Mouse (Mus musculus): Measurements from ENCODE around the gene Ptar1. TPM values are rescaled to one million over a fixed set of nuclear protein-coding genes. Genes with fewer than 3 reads are reported as not detected.
A peak's percentile ranks its signal among the peaks of the same experiment; 100 is the strongest.
"Not testable (repeated sequence)": the region's sequence is repeated elsewhere in the genome, so short reads cannot be mapped to it uniquely, and the experiment has no call there.

Ptar1 gene
- polyA plus RNA-seq, 1 experiment from 2014 or later: 3.3 TPM

- no peak overlapping the region for H3K9ac ChIP-seq (ENCODE audit: low read depth, low read length)
- ATAC-seq: no peak
- 66% methylated on average over 6 of the region's 6 CpGs for WGBS
- H3K4me3 ChIP-seq (ENCODE audit: low read length): no peak overlapping the region
- H3K27ac ChIP-seq (ENCODE audit: low read length): no peak overlapping the region
- no peaks in the 10 kb centered on the region for H3K27me3 ChIP-seq (replicated peaks; ENCODE audit: control insufficient read depth, insufficient read depth, low read length)
- H3K4me1 ChIP-seq (ENCODE audit: control insufficient read depth, insufficient read depth, low read length): no peaks in the 10 kb centered on the region
- H3K9me3 ChIP-seq (ENCODE audit: control insufficient read depth, low read length): no peaks in the 10 kb centered on the region
- H3K36me3 ChIP-seq (ENCODE audit: control insufficient read depth, insufficient read depth, low read length): no peaks in the 10 kb centered on the region
- no peak overlapping the region for H3K4me2 ChIP-seq (ENCODE audit: low read depth, low read length)
Measured at GRCm38 (mm10) chr19:23668142-23668655, 19.0 kb upstream of the Ptar1 start.

GRCm38 (mm10) chr19:23673021-23673420 is 14.2 kb upstream of the Ptar1 start:
- no peak for ATAC-seq
- Histone ChIP-seq H3K9ac (ENCODE audit: low read depth, low read length) (no peak overlapping the region), H3K9me3 (ENCODE audit: control insufficient read depth, low read length) (no peaks in the 10 kb centered on the region), H3K36me3 (ENCODE audit: control insufficient read depth, insufficient read depth, low read length) (no peaks in the 10 kb centered on the region), H3K4me2 (ENCODE audit: low read depth, low read length) (no peak overlapping the region), H3K27me3 (replicated peaks; ENCODE audit: control insufficient read depth, insufficient read depth, low read length) (no peaks in the 10 kb centered on the region), H3K27ac (ENCODE audit: low read length) (no peak overlapping the region), H3K4me1 (ENCODE audit: control insufficient read depth, insufficient read depth, low read length) (no peaks in the 10 kb centered on the region), H3K4me3 (ENCODE audit: low read length) (no peak overlapping the region)
- 65% methylated on average over 2 of the region's 2 CpGs for WGBS

DNA sequence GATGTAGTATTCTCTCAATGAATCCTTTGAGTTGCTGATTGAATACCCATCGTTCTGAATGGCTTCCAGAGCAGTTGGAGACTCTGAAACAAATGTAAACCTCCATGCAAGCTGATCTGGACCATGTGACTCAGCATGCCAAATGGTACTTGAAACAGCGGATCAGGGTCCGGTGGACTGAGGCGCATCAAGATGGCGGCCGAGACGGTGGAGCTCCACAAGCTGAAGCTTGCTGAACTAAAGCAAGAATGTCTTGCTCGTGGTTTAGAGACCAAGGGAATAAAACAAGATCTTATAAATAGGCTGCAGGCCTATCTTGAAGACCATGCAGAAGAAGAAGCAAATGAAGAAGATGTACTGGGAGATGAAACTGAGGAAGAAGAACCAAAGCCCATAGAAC is 11.6 kb upstream of the Ptar1 start:
- WGBS: 90% methylated on average over 8 of the region's 8 CpGs
- not testable (repeated sequence) for ATAC-seq; H3K9ac ChIP-seq (ENCODE audit: low read depth, low read length)

GRCm38 (mm10) chr19:23686962-23687295 is 300 bp upstream of the Ptar1 start:
- ATAC-seq: peak; percentile 78
- Histone ChIP-seq H3K4me3 (ENCODE audit: low read length) (peak overlapping the region; percentile 89), H3K4me1 (ENCODE audit: control insufficient read depth, insufficient read depth, low read length) (peaks cover 4% of the 10 kb centered on the region), H3K9ac (ENCODE audit: low read depth, low read length) (peak overlapping the region; percentile 96), H3K4me2 (ENCODE audit: low read depth, low read length) (peak overlapping the region; percentile 76), H3K27ac (ENCODE audit: low read length) (peak overlapping the region; percentile 93), H3K36me3 (ENCODE audit: control insufficient read depth, insufficient read depth, low read length) (no peaks in the 10 kb centered on the region), H3K27me3 (replicated peaks; ENCODE audit: control insufficient read depth, insufficient read depth, low read length) (no peaks in the 10 kb centered on the region), H3K9me3 (ENCODE audit: control insufficient read depth, low read length) (no peaks in the 10 kb centered on the region)
- 2% methylated on average over 14 of the region's 14 CpGs for WGBS

More for the DNA sequence above, 11.6 kb upstream of the Ptar1 start:
- H3K4me1 ChIP-seq (ENCODE audit: control insufficient read depth, insufficient read depth, low read length); H3K4me3 ChIP-seq (ENCODE audit: low read length); H3K4me2 ChIP-seq (ENCODE audit: low read depth, low read length); H3K27ac ChIP-seq (ENCODE audit: low read length); H3K36me3 ChIP-seq (ENCODE audit: control insufficient read depth, insufficient read depth, low read length); H3K9me3 ChIP-seq (ENCODE audit: control insufficient read depth, low read length); H3K27me3 ChIP-seq (replicated peaks; ENCODE audit: control insufficient read depth, insufficient read depth, low read length): not testable (repeated sequence)

DNA sequence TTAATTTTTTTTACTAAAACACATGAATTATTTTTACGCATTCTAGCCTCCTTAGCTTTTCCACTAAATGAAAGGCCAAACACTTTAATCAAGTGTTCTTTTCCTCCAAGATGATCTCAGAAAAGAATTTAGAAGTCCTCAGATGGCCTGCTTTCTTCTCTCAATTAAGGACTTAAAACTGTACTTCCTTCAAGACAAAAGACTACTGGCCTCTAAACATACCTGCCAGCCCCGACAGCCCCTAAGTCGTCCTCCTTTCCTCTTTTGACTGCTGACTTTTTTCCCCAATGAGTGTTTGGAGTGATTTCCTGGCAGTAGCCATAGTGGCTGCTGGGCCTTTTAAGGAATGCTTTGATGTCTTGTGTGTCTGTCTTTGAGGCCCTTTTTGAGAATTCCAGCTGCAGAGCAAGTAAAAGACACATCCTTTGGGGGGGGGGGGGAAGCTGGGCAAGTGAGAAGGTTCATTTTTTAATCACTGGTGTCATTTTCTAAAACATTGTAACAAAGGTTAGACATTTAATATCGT is 1.3 kb downstream of the Ptar1 start:
- no peak for ATAC-seq
- no peaks in the 10 kb centered on the region for H3K9me3 ChIP-seq (ENCODE audit: control insufficient read depth, low read length)
- no peaks in the 10 kb centered on the region for H3K36me3 ChIP-seq (ENCODE audit: control insufficient read depth, insufficient read depth, low read length)
- no peaks in the 10 kb centered on the region for H3K27me3 ChIP-seq (replicated peaks; ENCODE audit: control insufficient read depth, insufficient read depth, low read length)
- peak overlapping the region; percentile 55; the same call in 1 of the 2 replicates for H3K9ac ChIP-seq (ENCODE audit: low read depth, low read length)
- H3K4me3 ChIP-seq (ENCODE audit: low read length): peak overlapping the region; percentile 34
- H3K27ac ChIP-seq (ENCODE audit: low read length): no peak overlapping the region
- peaks cover 4% of the 10 kb centered on the region for H3K4me1 ChIP-seq (ENCODE audit: control insufficient read depth, insufficient read depth, low read length)
- H3K4me2 ChIP-seq (ENCODE audit: low read depth, low read length): peak overlapping the region; percentile 58
- 28% methylated on average over 4 of the region's 4 CpGs for WGBS

GRCm38 (mm10) chr19:23694344-23694743 is 7.1 kb downstream of the Ptar1 start:
- Histone ChIP-seq H3K9ac (ENCODE audit: low read depth, low read length) (no peak overlapping the region), H3K9me3 (ENCODE audit: control insufficient read depth, low read length) (no peaks in the 10 kb centered on the region), H3K4me1 (ENCODE audit: control insufficient read depth, insufficient read depth, low read length) (no peaks in the 10 kb centered on the region), H3K36me3 (ENCODE audit: control insufficient read depth, insufficient read depth, low read length) (peaks cover 3% of the 10 kb centered on the region; the same call in 1 of the 2 replicates), H3K4me3 (ENCODE audit: low read length) (no peak overlapping the region), H3K27ac (ENCODE audit: low read length) (no peak overlapping the region), H3K4me2 (ENCODE audit: low read depth, low read length) (no peak overlapping the region), H3K27me3 (replicated peaks; ENCODE audit: control insufficient read depth, insufficient read depth, low read length) (no peaks in the 10 kb centered on the region)
- 83% methylated on average over 4 of the region's 4 CpGs for WGBS
- ATAC-seq: no peak

- no peak overlapping the region for H3K9ac ChIP-seq (ENCODE audit: low read depth, low read length)
- H3K27ac ChIP-seq (ENCODE audit: low read length): no peak overlapping the region
- no peak overlapping the region for H3K4me3 ChIP-seq (ENCODE audit: low read length)
- H3K4me2 ChIP-seq (ENCODE audit: low read depth, low read length): no peak overlapping the region
- 77% methylated on average over 8 of the region's 8 CpGs for WGBS
- peaks cover 3% of the 10 kb centered on the region; the same call in 1 of the 2 replicates for H3K36me3 ChIP-seq (ENCODE audit: control insufficient read depth, insufficient read depth, low read length)
- H3K4me1 ChIP-seq (ENCODE audit: control insufficient read depth, insufficient read depth, low read length): no peaks in the 10 kb centered on the region
- no peak for ATAC-seq
- H3K9me3 ChIP-seq (ENCODE audit: control insufficient read depth, low read length): no peaks in the 10 kb centered on the region
- no peaks in the 10 kb centered on the region for H3K27me3 ChIP-seq (replicated peaks; ENCODE audit: control insufficient read depth, insufficient read depth, low read length)
Measured at GRCm38 (mm10) chr19:23697861-23698260, 10.6 kb downstream of the Ptar1 start.

GRCm38 (mm10) chr19:23698366-23698765 is 11.1 kb downstream of the Ptar1 start:
- Histone ChIP-seq H3K27ac (ENCODE audit: low read length) (no peak overlapping the region), H3K9ac (ENCODE audit: low read depth, low read length) (no peak overlapping the region), H3K4me1 (ENCODE audit: control insufficient read depth, insufficient read depth, low read length) (no peaks in the 10 kb centered on the region), H3K27me3 (replicated peaks; ENCODE audit: control insufficient read depth, insufficient read depth, low read length) (no peaks in the 10 kb centered on the region), H3K4me3 (ENCODE audit: low read length) (no peak overlapping the region), H3K9me3 (ENCODE audit: control insufficient read depth, low read length) (no peaks in the 10 kb centered on the region), H3K36me3 (ENCODE audit: control insufficient read depth, insufficient read depth, low read length) (peaks cover 3% of the 10 kb centered on the region; the same call in 1 of the 2 replicates), H3K4me2 (ENCODE audit: low read depth, low read length) (no peak overlapping the region)
- 70% methylated on average over 7 of the region's 7 CpGs for WGBS
- no peak for ATAC-seq

DNA sequence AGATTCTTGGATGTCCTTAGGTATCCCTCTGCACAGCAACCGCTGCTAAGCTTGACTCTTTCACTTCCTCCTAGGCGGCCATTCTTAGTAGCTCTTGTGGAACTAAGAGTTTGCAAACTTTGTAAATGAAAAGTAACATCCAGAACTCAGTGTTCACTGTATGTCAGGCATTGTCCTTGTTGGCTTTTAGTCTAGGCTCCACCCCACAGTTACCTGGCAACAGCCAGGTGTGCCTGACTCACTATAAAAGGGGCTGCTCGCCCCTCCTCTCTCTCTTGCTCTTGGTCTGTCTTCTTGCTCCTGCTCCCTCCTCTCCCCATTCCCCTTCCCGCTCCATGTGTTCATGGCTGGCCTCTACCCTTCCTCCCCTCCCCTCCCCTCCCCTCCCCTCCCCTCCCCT is 11.9 kb downstream of the Ptar1 start:
- Histone ChIP-seq H3K9me3 (ENCODE audit: control insufficient read depth, low read length) (no peaks in the 10 kb centered on the region), H3K9ac (ENCODE audit: low read depth, low read length) (no peak overlapping the region), H3K4me1 (ENCODE audit: control insufficient read depth, insufficient read depth, low read length) (no peaks in the 10 kb centered on the region), H3K27ac (ENCODE audit: low read length) (no peak overlapping the region), H3K36me3 (ENCODE audit: control insufficient read depth, insufficient read depth, low read length) (peaks cover 3% of the 10 kb centered on the region; the same call in 1 of the 2 replicates), H3K4me3 (ENCODE audit: low read length) (no peak overlapping the region), H3K27me3 (replicated peaks; ENCODE audit: control insufficient read depth, insufficient read depth, low read length) (no peaks in the 10 kb centered on the region), H3K4me2 (ENCODE audit: low read depth, low read length) (no peak overlapping the region)
- WGBS: 85% methylated on average over 4 of the region's 4 CpGs
- ATAC-seq: no peak

GRCm38 (mm10) chr19:23702896-23703295 is 15.7 kb downstream of the Ptar1 start:
- H3K36me3 ChIP-seq (ENCODE audit: control insufficient read depth, insufficient read depth, low read length): peaks cover 3% of the 10 kb centered on the region; the same call in 1 of the 2 replicates
- WGBS: 91% methylated on average over 10 of the region's 10 CpGs
- ATAC-seq: no peak

More at GRCm38 (mm10) chr19:23702896-23703295, 15.7 kb downstream of the Ptar1 start:
- H3K4me3 ChIP-seq (ENCODE audit: low read length): no peak overlapping the region
- no peak overlapping the region for H3K27ac ChIP-seq (ENCODE audit: low read length)
- H3K4me2 ChIP-seq (ENCODE audit: low read depth, low read length): no peak overlapping the region
- no peaks in the 10 kb centered on the region for H3K27me3 ChIP-seq (replicated peaks; ENCODE audit: control insufficient read depth, insufficient read depth, low read length)
- H3K9ac ChIP-seq (ENCODE audit: low read depth, low read length): no peak overlapping the region
- H3K4me1 ChIP-seq (ENCODE audit: control insufficient read depth, insufficient read depth, low read length): no peaks in the 10 kb centered on the region
- no peaks in the 10 kb centered on the region for H3K9me3 ChIP-seq (ENCODE audit: control insufficient read depth, low read length)
